Comparison of ENCODE assay signal across 9 mouse cellular contexts in genomic region chr4:141287518-141288004, GRCm38 (mm10). TPM values are rescaled to one million over a fixed set of nuclear protein-coding genes. Genes with fewer than 3 reads are reported as not detected.
DNase-seq lines count a peak whose midpoint lies in the region; ATAC-seq lines count a peak whose summit lies in the region.
"Had no signal": no experiment of that assay in that cellular context is flagged by ENCODE, and none has a peak within 500 bp of the region (broad histone marks: within the 10 kb centered on the region; RNA-seq: fewer than 3 reads in every experiment).

No protein-coding gene starts in this region.

- peaks cover 44% of the 10 kb centered on the region for H3K4me1 ChIP-seq in kidney, embryonic 16.5 days (ENCODE audit: insufficient read depth, low read length)
- H3K4me1 ChIP-seq in embryonic facial prominence, embryonic 10.5 days = peaks cover 67% of the 10 kb centered on the region
- H3K4me1 ChIP-seq in intestine, embryonic 14.5 days (replicated peaks; ENCODE audit: control insufficient read depth, insufficient read depth, low read length) = peaks cover 12% of the 10 kb centered on the region
- peaks cover 50% of the 10 kb centered on the region for H3K4me1 ChIP-seq in forebrain, embryonic 12.5 days

- H3K36me3 ChIP-seq in kidney, embryonic 16.5 days (ENCODE audit: insufficient read depth, low read length) = no peaks in the 10 kb centered on the region
- H3K36me3 ChIP-seq in embryonic facial prominence, embryonic 10.5 days (replicated peaks) = no peaks in the 10 kb centered on the region
- H3K36me3 ChIP-seq in intestine, embryonic 14.5 days (ENCODE audit: control insufficient read depth, insufficient read depth, low read length) = no peaks in the 10 kb centered on the region
- H3K36me3 ChIP-seq in forebrain, embryonic 12.5 days (replicated peaks) = no peaks in the 10 kb centered on the region

- H3K4me2 ChIP-seq in kidney, embryonic 16.5 days (replicated peaks; ENCODE audit: low read depth, low read length) = peak overlapping the region; percentile 43
- H3K4me2 ChIP-seq in intestine, embryonic 14.5 days (ENCODE audit: low read length) = peak overlapping the region; percentile 8
- no peak overlapping the region for H3K4me2 ChIP-seq in forebrain, embryonic 12.5 days

- no peak for ATAC-seq in kidney, embryonic 16.5 days (ENCODE audit: low FRiP score, low TSS enrichment)
- ATAC-seq in intestine, embryonic 14.5 days (replicated peaks; ENCODE audit: low FRiP score, low TSS enrichment, low read depth) = peak; percentile 50
- peak; percentile 64 for ATAC-seq in megakaryocyte-erythroid progenitor cell, adult 5-6 weeks (replicated peaks; ENCODE audit: low FRiP score, low TSS enrichment, poor library complexity, severe bottlenecking)
- ATAC-seq in erythroblast, adult 5-6 weeks (replicated peaks; ENCODE audit: low FRiP score, poor library complexity, severe bottlenecking) = no peak
- ATAC-seq in forebrain, embryonic 12.5 days (ENCODE audit: low FRiP score) = no peak

- DNase-seq in kidney, postnatal 14 days = no peak
- DNase-seq in embryonic facial prominence, embryonic 10.5 days (ENCODE audit: low spot score) = no peak
- DNase-seq in intestine, embryonic 14.5 days (ENCODE audit: low spot score) = peak; percentile 74
- no peak for DNase-seq in cerebellum, adult 11-12 months

- no peaks in the 10 kb centered on the region; the same call in 1 of the 2 replicates for H3K9me3 ChIP-seq in kidney, embryonic 16.5 days (ENCODE audit: low read length)
- H3K9me3 ChIP-seq in embryonic facial prominence, embryonic 10.5 days = no peaks in the 10 kb centered on the region
- no peaks in the 10 kb centered on the region for H3K9me3 ChIP-seq in intestine, embryonic 14.5 days (ENCODE audit: control insufficient read depth, low read length)
- no peaks in the 10 kb centered on the region for H3K9me3 ChIP-seq in forebrain, embryonic 12.5 days

- peak overlapping the region; percentile 4; the same call in 1 of the 2 replicates for H3K27ac ChIP-seq in kidney, embryonic 16.5 days (ENCODE audit: low read length)
- H3K27ac ChIP-seq in embryonic facial prominence, embryonic 10.5 days (replicated peaks) = no peak overlapping the region
- peak overlapping the region; percentile 33 for H3K27ac ChIP-seq in intestine, embryonic 14.5 days (ENCODE audit: low read depth)
- no peak overlapping the region for H3K27ac ChIP-seq in forebrain, embryonic 12.5 days
- H3K27ac ChIP-seq: kidney, postnatal 0 days had no signal

- WGBS in kidney, embryonic 16.5 days = 9% methylated on average over 15 of the region's 15 CpGs
- WGBS in embryonic facial prominence, embryonic 10.5 days = 9% methylated on average over 15 of the region's 15 CpGs
- 16% methylated on average over 15 of the region's 15 CpGs for WGBS in intestine, embryonic 14.5 days
- 19% methylated on average over 15 of the region's 15 CpGs for WGBS in forebrain, embryonic 12.5 days

- 0 out of 2 replicates have a peak overlapping the region, but pooled peaks have one; percentile 17 for H3K9ac ChIP-seq in kidney, embryonic 16.5 days (replicated peaks; ENCODE audit: low read length)
- H3K9ac ChIP-seq in intestine, embryonic 14.5 days (ENCODE audit: low read length) = no peak overlapping the region
- no peak overlapping the region for H3K9ac ChIP-seq in forebrain, embryonic 12.5 days

- peaks cover 11% of the 10 kb centered on the region for H3K27me3 ChIP-seq in kidney, embryonic 16.5 days (ENCODE audit: insufficient read depth, low read length)
- peaks cover 99% of the 10 kb centered on the region for H3K27me3 ChIP-seq in embryonic facial prominence, embryonic 10.5 days (replicated peaks; ENCODE audit: low read depth, poor library complexity, severe bottlenecking)
- H3K27me3 ChIP-seq in intestine, embryonic 14.5 days (replicated peaks; ENCODE audit: control insufficient read depth, insufficient read depth, low read length) = peaks cover 27% of the 10 kb centered on the region
- H3K27me3 ChIP-seq in forebrain, embryonic 12.5 days = peaks cover 83% of the 10 kb centered on the region

- H3K4me3 ChIP-seq in kidney, embryonic 16.5 days (ENCODE audit: low read length) = no peak overlapping the region
- H3K4me3 ChIP-seq in embryonic facial prominence, embryonic 10.5 days = peak overlapping the region; percentile 36
- no peak overlapping the region for H3K4me3 ChIP-seq in intestine, embryonic 14.5 days (ENCODE audit: low read depth, low read length)
- no peak overlapping the region for H3K4me3 ChIP-seq in forebrain, embryonic 12.5 days (replicated peaks)

RNA-seq across cellular contexts. Expression of gene Epha2, which starts 13.5 kb away (rescaled TPM):
- 8.3 and 8.6 TPM in 2 replicates for polyA plus RNA-seq in kidney, embryonic 16.5 days (2015; fragmentation: Nextera tagmentation; extraction: Ambion mirVana)
- 2.4 and 3.0 TPM in 2 replicates for polyA plus RNA-seq in embryonic facial prominence, embryonic 10.5 days (2016; fragmentation: Nextera tagmentation; extraction: Ambion mirVana)
- 3.4 and 3.5 TPM in 2 replicates for polyA plus RNA-seq in intestine, embryonic 14.5 days (2014; fragmentation: Nextera tagmentation; extraction: Ambion mirVana)
- 0.30 and 1.2 TPM in 2 replicates for total RNA-seq in megakaryocyte-erythroid progenitor cell, adult 5-6 weeks (2014; fragmentation: Nextera tagmentation)
- not detected in 2 replicates for total RNA-seq in megakaryocyte-erythroid progenitor cell, adult 5-6 weeks (2017)
- total RNA-seq in erythroblast, adult 5-6 weeks (2015; ENCODE audit: low replicate concordance) = not detected in 2 replicates
- total RNA-seq in erythroblast, adult 5-6 weeks (2017; ENCODE audit: low replicate concordance) = 0.14 TPM in 1 of 2 replicates, not detected in the other
- 1.9 and 2.0 TPM in 2 replicates for polyA plus RNA-seq in forebrain, embryonic 12.5 days (2016; fragmentation: Nextera tagmentation; extraction: Ambion mirVana)

RNA-seq across cellular contexts. Expression of gene Arhgef19, which starts 48.3 kb away (rescaled TPM):
- polyA plus RNA-seq in kidney, embryonic 16.5 days (2015; fragmentation: Nextera tagmentation; extraction: Ambion mirVana) = 9.6 and 11.2 TPM in 2 replicates
- 6.1 and 8.7 TPM in 2 replicates for polyA plus RNA-seq in embryonic facial prominence, embryonic 10.5 days (2016; fragmentation: Nextera tagmentation; extraction: Ambion mirVana)
- 14.2 and 15.8 TPM in 2 replicates for polyA plus RNA-seq in intestine, embryonic 14.5 days (2014; fragmentation: Nextera tagmentation; extraction: Ambion mirVana)
- total RNA-seq in megakaryocyte-erythroid progenitor cell, adult 5-6 weeks (2014; fragmentation: Nextera tagmentation) = not detected in 2 replicates
- not detected in 2 replicates for total RNA-seq in megakaryocyte-erythroid progenitor cell, adult 5-6 weeks (2017)
- not detected in 2 replicates for total RNA-seq in erythroblast, adult 5-6 weeks (2015; ENCODE audit: low replicate concordance)
- total RNA-seq in erythroblast, adult 5-6 weeks (2017; ENCODE audit: low replicate concordance) = not detected in 2 replicates
- polyA plus RNA-seq in forebrain, embryonic 12.5 days (2016; fragmentation: Nextera tagmentation; extraction: Ambion mirVana) = 1.9 and 2.6 TPM in 2 replicates

Comparison
In these comparisons a context has a peak if more than half of its experiments do, and no peak if none do; other contexts are left out.
1. ATAC-seq: peak in intestine, embryonic 14.5 days (single experiment) and megakaryocyte-erythroid progenitor cell, adult 5-6 weeks (single experiment); none in kidney, embryonic 16.5 days (single experiment), erythroblast, adult 5-6 weeks (single experiment) and forebrain, embryonic 12.5 days (single experiment).
2. H3K27ac ChIP-seq: peak in kidney, embryonic 16.5 days (single experiment) and intestine, embryonic 14.5 days (single experiment); none in embryonic facial prominence, embryonic 10.5 days (single experiment) and forebrain, embryonic 12.5 days (single experiment).